Mouse (Mus musculus) layer of hippocampus, adult 2 months (tissue): ENCODE data around the gene Rtn4ip1. TPM values are rescaled to one million over a fixed set of nuclear protein-coding genes. Genes with fewer than 3 reads are reported as not detected.

Experiments used
- DNase-seq, 2 experiments: peaks; one replicate each; pipeline ENCODE4 v3.0.0; 2022; ENCODE audit warnings: low spot score in 2 of 2
- H3K27ac ChIP-seq: fragments of 200-600 bp; 2 replicates; pipeline ENCODE4 v1.8.1; 2022
- H3K4me3 ChIP-seq: fragments of 200-600 bp; 2 replicates; pipeline ENCODE4 v1.8.1; 2022; ENCODE audit warnings: mild to moderate bottlenecking
- CTCF ChIP-seq: fragments of 200-600 bp; conservative IDR thresholded peaks from 2 replicates; pipeline ENCODE4 v1.8.1; 2022; ENCODE audit warnings: antibody characterized with exemption, mild to moderate bottlenecking, moderate library complexity
- long read RNA-seq, 2 experiments: library from polyadenylated mRNA; stranded (forward); transcript quantifications; one replicate each; pipeline ENCODE4 v2.0.0; 2021; ENCODE audit warnings: borderline mapping rate in 2 of 2
- total RNA-seq, 2 experiments: library from RNA; stranded (reverse); gene quantifications; 2 replicates each; pipeline ENCODE4 v1.2.3; 2021

Gene Rtn4ip1
- 10 to 100 TPM; 14.1 to 15.8 TPM for total RNA-seq
- long read RNA-seq, experiment 1, transcript Rtn4ip1-201 (9 exons, 2,981 nt) = major isoform, 19 of 25 reads
- long read RNA-seq, experiment 1, partial matches to known transcripts = 2 of 25 reads
- long read RNA-seq, experiment 1, other reads (novel, unspliced or antisense) = 4 of 25 reads
- long read RNA-seq, experiment 2, transcript Rtn4ip1-201 (9 exons, 2,981 nt) = major isoform, 26 of 33 reads
- long read RNA-seq, experiment 2, partial matches to known transcripts = 0 of 33 reads
- long read RNA-seq, experiment 2, other reads (novel, unspliced or antisense) = 7 of 33 reads

DNA sequence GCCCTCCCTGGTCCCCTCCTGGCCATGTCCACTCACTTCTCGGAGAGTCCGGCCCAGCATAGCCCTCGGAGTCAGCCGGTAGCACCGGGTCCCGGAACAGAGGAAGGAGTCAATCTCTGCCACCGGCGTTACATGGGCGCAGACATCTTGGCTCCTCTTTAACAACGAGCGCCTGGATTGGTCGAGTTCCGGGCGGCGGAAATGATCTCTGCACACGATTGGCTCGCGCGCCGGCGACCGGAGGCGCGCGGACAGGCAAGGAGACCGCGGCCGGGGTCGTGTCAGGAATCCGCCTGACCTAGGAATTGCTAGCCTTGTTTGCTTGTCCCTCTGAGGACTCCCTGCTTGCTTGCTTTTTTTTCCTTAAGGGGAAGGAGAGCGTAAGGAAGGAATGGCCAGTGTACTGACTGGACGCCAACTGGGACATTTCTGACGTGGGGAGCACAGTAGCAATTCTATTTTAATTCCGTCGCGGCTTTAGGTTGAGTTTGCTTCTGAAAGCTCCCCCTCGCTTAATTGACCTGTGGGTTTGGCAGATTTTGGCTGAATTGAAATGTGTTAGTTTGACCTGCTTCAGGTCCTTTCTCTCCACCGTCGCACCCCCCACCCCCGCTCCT, at the start of gene Rtn4ip1, which contains the start of gene Qrsl1:
Gene Rtn4ip1, plus strand, starts transcription at position 230 of the 617 bp plus-strand sequence.
Gene Qrsl1, minus strand, starts transcription at position 168 of the 617 bp plus-strand sequence.
- no peak for TF ChIP-seq CTCF
- DNase-seq = peak; percentile 92 to 93
- peak within 1 kb of the TSS; percentile 93 for H3K27ac ChIP-seq
- peak within 1 kb of the TSS; percentile 84 for H3K4me3 ChIP-seq

DNA sequence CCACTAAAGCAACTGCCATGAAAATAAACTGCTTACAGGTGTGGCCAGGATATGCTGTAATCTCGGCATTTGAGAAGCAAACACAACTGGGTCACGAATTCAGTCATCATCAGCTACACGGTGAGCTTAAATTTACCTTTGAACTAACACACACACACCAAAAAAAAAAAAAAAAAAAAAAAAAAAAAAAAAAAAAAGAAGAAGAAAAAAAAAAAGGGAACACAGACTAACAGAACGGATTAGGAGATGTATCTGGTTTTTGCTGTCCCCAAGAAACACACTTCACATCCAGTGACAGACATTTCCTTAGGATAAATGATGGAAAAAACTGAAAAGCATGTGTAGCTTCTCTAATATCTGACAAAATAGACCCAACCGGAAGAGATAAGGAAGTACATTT, 49.7 kb upstream of the Rtn4ip1 start:
- no peak overlapping the region for H3K4me3 ChIP-seq
- TF ChIP-seq CTCF = no peak

DNA sequence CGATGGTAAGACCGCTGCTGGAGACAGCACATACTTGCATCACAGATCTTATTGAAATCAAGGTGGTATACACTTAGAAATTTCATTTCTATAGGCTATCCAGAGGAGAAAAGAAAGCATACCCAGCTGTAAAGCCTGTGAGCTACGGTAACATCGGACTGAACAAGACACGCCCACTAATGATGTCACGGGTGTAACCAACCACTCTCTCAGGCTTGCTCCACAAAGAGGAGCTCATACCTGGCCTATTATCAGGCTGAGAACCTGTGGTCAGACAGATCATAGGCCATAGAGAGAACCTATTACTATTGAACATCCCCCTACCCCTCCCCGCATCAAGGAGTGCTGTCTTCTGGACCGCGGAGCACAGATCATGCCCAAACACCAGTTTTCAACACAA, 45.7 kb upstream of the Rtn4ip1 start:
- no peak overlapping the region for H3K27ac ChIP-seq
- no peak for DNase-seq
- no peak for TF ChIP-seq CTCF
- H3K4me3 ChIP-seq = no peak overlapping the region

More for the DNA sequence above, 49.7 kb upstream of the Rtn4ip1 start:
- no peak overlapping the region for H3K27ac ChIP-seq
- no peak for DNase-seq

DNA sequence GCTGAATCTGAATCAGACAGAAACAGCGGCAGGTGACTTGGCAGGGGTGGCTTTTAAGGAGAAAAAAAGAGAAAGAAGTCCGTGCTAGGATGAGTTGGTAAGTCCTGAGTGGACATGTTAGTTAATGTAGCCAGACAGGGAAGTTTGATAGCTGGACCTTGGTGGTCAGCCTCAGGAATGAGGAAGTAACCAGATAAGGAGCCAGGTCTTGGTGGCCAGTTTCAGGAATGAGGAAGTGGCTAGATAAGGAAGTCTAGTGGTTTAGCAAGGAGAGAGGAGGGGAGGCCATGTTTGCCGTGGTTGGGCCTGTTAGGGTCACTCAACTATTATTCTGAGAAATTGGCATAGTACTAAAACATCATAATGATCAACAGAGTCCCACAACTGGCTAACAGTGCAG, 45.3 kb upstream of the Rtn4ip1 start:
- TF ChIP-seq CTCF = no peak
- no peak for DNase-seq
- H3K4me3 ChIP-seq = no peak overlapping the region
- H3K27ac ChIP-seq = no peak overlapping the region

DNA sequence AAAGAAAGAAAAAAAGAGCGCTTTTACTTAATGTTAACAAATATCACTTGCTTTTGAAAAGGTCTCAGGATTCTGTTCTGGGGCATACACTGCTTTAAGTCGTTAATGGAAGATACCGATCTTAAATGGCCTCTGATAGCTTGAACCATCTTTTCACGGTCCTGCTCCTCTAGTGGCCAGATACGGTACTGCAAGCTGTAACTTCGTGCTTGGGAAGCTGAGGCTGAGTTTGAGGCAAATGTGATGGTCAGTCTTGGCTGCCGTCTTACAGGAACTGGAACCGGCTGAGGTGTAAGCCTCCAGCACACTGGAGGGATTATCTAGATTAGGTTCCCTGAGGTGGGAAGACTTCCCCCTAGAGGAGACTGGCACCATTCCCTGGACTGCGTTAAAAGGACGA, 30.9 kb upstream of the Rtn4ip1 start:
- peak in 1 of 2 experiments; percentile 14 for DNase-seq
- no peak overlapping the region for H3K4me3 ChIP-seq
- peak; percentile 88 for TF ChIP-seq CTCF

DNA sequence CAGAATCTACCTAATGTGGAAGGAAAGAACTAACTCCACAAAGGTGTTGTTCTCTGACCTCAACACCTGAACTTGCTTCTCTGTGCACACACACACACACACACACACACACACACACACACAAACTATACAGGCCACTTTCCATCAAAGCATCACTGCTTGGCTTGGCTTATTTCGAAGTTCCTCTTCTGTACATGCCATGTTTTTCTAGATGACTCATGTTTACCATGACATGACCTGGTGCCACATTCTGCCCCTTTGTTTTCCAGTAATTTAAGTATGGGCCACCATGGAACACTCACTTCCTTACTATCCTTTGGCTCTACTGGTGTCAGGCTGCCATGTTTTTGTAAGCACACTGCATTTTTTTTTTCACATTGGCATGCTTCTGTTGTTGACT, 30.1 kb upstream of the Rtn4ip1 start:
- no peak for DNase-seq
- Histone ChIP-seq H3K4me3 (no peak overlapping the region), H3K27ac (no peak overlapping the region)
- no peak for TF ChIP-seq CTCF

More for the DNA sequence above, 30.9 kb upstream of the Rtn4ip1 start:
- H3K27ac ChIP-seq = no peak overlapping the region

DNA sequence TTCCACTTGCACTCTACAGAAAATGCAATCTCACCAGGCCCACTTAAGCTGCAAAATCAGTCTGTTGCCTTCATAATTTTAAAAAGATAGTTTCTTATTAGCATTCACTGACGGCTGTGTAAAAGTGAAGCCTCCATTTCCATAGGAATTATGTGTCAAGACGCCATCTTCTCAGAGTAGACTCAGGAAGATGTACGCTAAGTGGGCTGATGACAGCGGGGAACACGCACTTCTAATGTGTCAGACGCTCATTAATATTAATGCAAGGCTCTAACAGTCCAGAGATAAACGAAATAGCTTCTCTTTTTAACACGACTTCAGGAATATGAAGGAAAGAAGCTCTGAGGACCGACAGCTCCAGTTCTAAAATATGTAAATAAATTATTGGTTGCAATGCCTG, 13.9 kb upstream of the Rtn4ip1 start:
- H3K27ac ChIP-seq = no peak overlapping the region
- no peak for TF ChIP-seq CTCF
- no peak for DNase-seq
- no peak overlapping the region for H3K4me3 ChIP-seq

DNA sequence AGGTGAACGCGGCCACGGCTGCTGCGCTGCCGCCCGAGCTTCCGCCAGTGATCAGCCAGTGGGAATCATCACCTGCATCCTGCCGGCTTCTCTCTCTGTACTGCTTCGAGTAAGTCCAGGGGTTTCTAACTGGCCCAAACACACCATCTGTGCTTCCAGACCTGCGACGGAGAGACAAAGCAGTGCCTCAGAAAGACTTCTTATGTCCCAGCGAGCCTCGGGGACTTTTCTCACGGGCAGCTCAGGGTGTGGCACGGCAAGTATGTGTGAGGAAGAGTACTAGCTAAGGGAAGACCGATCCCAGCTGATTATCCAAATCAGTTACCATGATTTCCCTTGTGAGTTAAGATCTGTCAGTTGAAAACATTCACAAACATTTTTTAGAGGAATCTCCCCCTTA, 12.6 kb upstream of the Rtn4ip1 start:
- TF ChIP-seq CTCF = no peak
- Histone ChIP-seq H3K4me3 (no peak overlapping the region), H3K27ac (no peak overlapping the region)
- DNase-seq = no peak

DNA sequence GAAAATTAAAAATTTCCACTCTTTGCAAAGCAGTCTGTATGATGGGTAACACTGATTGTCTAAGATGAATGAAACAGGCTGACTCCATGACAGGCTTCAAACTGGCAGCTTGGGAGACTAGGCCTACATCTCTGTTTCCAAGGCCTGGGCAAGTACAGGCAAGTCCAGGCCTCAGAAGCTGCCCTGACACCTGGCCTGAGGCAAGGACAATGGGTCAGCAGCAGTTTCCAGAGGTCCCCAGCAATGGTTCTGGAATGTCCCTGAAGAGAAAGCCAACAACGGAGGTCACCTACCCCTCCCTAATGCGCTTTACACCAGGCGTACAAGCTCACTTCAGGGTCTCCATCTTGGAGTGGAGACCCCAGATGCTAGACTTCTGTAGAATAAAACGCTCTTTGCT, 8.6 kb upstream of the Rtn4ip1 start:
- no peak for DNase-seq
- Histone ChIP-seq H3K27ac (no peak overlapping the region), H3K4me3 (no peak overlapping the region)
- no peak for TF ChIP-seq CTCF

DNA sequence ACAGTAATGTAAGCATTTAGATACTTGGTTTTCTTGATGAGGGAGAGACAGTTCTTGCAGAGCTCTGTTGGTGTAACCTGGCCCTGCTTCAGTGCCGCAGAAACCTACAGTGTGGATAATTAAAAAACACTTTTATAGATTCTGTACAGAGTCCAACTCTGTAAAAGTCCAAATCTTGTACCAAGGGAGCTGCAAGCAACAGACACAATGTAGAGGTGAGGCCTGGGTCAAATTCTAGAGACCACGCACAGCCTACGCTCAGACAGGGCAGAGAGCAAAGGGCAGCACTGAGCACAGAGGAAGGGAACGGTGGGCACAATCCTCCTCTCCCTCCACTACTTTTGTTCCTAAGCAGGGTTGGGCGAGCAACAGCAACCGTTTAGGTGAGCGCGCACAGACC, 5.5 kb upstream of the Rtn4ip1 start:
- no peak overlapping the region for H3K4me3 ChIP-seq
- H3K27ac ChIP-seq = no peak overlapping the region
- no peak for TF ChIP-seq CTCF
- DNase-seq = no peak

DNA sequence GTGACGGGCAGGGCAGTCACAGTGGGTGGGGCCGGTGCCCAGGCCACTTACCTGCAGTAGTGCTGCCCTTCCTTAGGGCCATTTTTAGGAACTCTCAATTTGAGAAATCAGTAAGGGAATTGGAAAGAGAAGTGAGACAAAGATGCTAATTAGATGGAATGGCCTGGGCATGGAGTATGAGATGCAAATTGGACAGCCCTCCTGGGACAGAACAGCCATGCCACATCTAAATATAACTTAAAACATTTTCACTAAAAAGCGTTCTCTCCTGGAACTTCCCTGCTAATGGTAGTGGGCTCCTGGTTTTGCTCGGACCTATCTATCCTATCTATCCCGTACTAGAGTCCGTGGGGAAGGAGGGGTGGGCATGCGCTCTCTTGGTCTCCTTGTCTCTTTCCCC, 3.3 kb upstream of the Rtn4ip1 start:
- DNase-seq = no peak
- no peak overlapping the region for H3K27ac ChIP-seq
- H3K4me3 ChIP-seq = no peak overlapping the region
- no peak for TF ChIP-seq CTCF

DNA sequence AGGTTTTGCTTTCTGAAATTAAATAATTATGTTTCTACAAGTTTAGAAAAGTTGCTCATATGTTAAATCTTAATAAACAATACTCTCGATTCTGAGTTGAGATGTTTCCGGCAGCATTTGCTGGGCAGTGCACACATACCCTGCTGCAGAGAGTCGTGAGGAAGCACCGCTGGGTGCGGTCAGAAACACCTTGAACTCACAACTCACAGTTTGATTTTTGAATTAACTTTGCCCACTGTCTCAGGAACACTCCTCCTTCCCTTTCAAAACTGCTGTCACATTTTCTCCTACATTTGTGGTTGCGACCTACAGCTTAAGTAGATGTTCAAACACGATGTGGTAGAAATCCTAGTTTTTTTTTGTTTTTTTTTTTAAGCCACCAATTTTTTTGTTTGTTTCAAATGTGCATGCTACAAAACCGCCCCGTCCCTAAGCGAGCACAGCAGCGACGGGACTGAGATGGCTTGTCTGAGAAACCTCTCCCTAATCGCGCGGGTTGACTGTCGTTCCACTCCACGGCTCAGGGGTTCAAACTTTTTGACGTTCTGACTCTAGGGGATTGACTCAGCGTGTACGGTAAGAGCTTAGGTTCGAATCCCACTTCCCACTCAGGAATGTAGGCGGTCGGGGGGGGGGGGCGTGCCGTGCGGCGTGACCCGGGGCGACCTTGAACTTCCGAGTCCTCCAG, 580 bp upstream of the Rtn4ip1 start:
- Histone ChIP-seq H3K4me3 (peak overlapping the region; percentile 84), H3K27ac (peak overlapping the region; percentile 93)
- DNase-seq = peak in 1 of 2 experiments; percentile 7
- no peak for TF ChIP-seq CTCF

DNA sequence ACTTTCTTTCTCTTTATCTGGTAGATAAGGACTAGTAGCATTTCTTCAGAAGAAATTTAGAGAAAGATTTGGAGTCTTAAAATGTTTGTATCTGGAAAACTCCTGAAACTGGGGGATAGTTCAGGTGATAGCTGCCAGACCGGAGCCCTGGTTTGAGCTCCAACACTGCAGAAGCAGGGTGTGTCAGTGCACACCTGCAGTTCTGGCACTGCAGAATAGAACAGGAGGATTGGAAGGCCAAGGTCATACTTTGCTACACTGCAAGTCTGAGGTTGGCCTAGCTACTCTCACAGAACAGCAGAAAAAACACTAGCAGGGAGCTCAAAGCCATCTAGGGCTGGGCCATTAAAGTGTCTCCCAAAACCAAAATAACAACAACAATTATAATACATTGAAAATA, 3.0 kb downstream of the Rtn4ip1 start:
- DNase-seq = no peak
- no peak overlapping the region for H3K27ac ChIP-seq
- TF ChIP-seq CTCF = no peak
- H3K4me3 ChIP-seq = no peak overlapping the region
